Mouse (Mus musculus) gastrocnemius, adult 2 months (tissue): ENCODE measurements around the gene Rasal1. TPM values are rescaled to one million over a fixed set of nuclear protein-coding genes. Genes with fewer than 3 reads are reported as not detected.
A peak's percentile ranks its signal among the peaks of the same experiment; 100 is the strongest.

Source experiments
- DNase-seq: peaks from one replicate; pipeline ENCODE4 v3.0.0; 2022
- H3K27ac ChIP-seq: fragments of 200-600 bp; 2 replicates; pipeline ENCODE4 v1.8.1; 2022; ENCODE audit warnings: mild to moderate bottlenecking
- H3K4me3 ChIP-seq: fragments of 200-600 bp; 2 replicates; pipeline ENCODE4 v1.8.1; 2022; ENCODE audit warnings: mild to moderate bottlenecking, moderate library complexity
- CTCF ChIP-seq: fragments of 200-600 bp; IDR thresholded peaks from 2 replicates; pipeline ENCODE4 v1.8.1; 2022; ENCODE audit warnings: antibody characterized with exemption, mild to moderate bottlenecking, moderate library complexity
- intact Hi-C: fragments of 180-260 bp; cut with DNase I; formaldehyde crosslinking; loops from one replicate; pipeline ENCODE4 v1.15.1; 2025
- total RNA-seq, 2 experiments: library from RNA; stranded (reverse); gene quantifications; 2 replicates each; pipeline ENCODE4 v1.2.3; 2021

The Rasal1 gene
- total RNA-seq, 2 experiments from 2014 or later = not detected

GRCm38 (mm10) chr5:120693931-120694694 is 45.5 kb downstream of the Rasal1 start:
- H3K27ac ChIP-seq = no peak overlapping the region
- H3K4me3 ChIP-seq = no peak overlapping the region
- intact Hi-C loops = no loop called here
- TF ChIP-seq CTCF = no peak
- DNase-seq = no peak

GRCm38 (mm10) chr5:120694695-120695074 is 46.1 kb downstream of the Rasal1 start:
- intact Hi-C loops = no loop called here
- Histone ChIP-seq H3K27ac (no peak overlapping the region), H3K4me3 (no peak overlapping the region)
- no peak for TF ChIP-seq CTCF
- no peak for DNase-seq

DNA sequence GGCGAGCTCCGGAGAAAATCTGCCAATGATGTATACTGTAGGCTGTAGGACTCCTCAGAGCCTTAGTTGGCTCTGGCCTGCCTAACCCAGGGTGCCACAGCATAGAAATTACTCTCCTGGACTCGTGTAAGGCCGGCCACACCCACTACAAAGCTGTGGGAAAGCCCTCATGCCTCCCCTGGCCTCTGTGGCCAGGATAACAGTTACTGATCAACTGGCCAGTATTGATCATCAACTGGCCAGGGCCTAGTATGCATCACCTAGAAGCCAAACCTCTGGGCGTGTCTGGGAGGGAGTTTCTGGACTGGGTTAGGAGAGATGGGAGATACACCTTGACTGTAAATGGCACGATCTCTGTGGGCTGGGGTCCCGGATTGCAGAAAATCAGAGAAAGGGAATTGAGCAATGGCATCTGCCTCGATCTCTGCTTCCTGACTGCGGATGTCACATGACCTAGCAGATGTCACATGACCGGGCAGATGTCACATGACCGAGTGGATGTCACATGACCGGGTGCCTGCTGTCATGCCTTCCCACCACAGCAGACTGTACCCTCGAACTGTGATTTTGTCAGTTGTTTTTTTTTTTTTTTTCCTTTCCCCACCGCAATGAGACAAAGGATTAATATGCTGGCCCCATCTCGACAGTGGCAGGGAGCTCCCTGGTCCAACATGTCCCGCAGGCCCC is 47.6 kb downstream of the Rasal1 start:
- H3K27ac ChIP-seq = no peak overlapping the region
- DNase-seq = no peak
- intact Hi-C loops = no loop called here
- H3K4me3 ChIP-seq = no peak overlapping the region
- TF ChIP-seq CTCF = no peak

DNA sequence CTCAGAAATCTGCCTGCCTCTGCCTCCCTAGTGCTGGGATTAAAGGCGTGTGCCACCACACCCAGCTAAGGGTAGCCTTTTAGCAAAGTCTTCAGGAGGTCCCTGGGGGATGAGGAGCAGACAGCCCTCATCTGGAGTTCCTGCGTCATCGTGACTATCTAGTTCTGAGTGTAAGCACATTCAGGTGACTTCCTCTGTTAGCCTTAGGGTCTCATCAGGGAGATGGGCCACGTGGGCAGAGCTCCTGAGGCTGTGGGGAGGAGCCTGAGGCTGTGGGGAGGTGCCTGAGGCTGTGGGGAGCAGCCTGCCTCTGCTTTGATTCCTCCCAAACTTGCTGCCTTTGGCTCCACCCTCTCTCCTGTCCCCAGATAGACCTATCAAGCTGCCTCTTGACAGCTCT is 48.3 kb downstream of the Rasal1 start:
- no peak for TF ChIP-seq CTCF
- intact Hi-C loops = no loop called here
- DNase-seq = no peak
- no peak overlapping the region for H3K27ac ChIP-seq
- no peak overlapping the region for H3K4me3 ChIP-seq

GRCm38 (mm10) chr5:120698181-120698580 is 49.6 kb downstream of the Rasal1 start:
- H3K27ac ChIP-seq = no peak overlapping the region
- DNase-seq = no peak
- intact Hi-C loops = no loop called here
- no peak for TF ChIP-seq CTCF
- H3K4me3 ChIP-seq = no peak overlapping the region

- TF ChIP-seq CTCF = no peak
- intact Hi-C loops = no loop called here
- DNase-seq = peak; percentile 30
- H3K4me3 ChIP-seq = no peak overlapping the region
- no peak overlapping the region for H3K27ac ChIP-seq
These were observed 50.3 kb downstream of the Rasal1 start for GRCm38 (mm10) chr5:120698801-120699391.

- no peak for TF ChIP-seq CTCF
- Histone ChIP-seq H3K4me3 (no peak overlapping the region), H3K27ac (no peak overlapping the region)
- no peak for DNase-seq
- intact Hi-C loops = no loop called here
These were observed 52.6 kb downstream of the Rasal1 start for GRCm38 (mm10) chr5:120700996-120701790.

DNA sequence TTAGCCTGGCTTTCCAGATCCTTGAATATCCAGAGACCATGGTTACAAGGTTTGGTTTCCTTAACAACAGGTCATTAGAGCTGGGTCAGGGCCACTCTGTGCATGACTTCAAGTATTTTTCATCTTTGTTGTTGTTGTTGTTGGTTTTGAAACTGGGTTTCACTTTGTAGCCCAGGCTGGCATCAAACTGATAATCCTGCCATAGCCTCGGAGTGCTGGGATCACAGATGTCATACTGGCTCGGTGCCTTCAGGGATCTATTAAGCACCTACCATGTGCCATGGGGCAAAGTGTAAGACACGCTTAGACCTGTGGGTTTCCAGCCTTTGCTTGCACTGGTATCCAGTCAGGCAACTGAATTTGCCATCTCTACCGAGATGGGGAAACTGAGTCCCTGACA is 53.8 kb downstream of the Rasal1 start:
- intact Hi-C loops = no loop called here
- TF ChIP-seq CTCF = no peak
- no peak for DNase-seq
- Histone ChIP-seq H3K4me3 (no peak overlapping the region), H3K27ac (no peak overlapping the region)

DNA sequence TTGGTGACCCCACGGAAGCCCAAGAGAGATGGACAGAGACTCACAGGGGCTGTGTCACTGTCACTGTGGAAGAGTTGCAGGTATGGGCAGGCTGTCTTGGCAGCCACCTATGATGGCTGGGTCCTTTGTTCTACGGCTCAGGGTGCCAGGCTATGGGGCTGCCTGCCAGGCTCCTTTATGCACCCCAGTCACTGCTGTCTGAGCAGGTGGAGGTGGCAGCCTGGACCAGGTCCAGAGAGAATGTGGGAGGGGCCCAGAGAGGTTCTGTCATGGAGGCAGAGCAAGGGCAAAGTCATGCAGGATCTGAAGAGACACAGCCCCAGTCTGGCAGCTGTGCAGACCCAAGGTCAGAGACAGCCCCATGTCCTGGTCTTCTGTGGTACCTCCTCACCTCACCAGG is 54.4 kb downstream of the Rasal1 start:
- intact Hi-C loops = no loop called here
- Histone ChIP-seq H3K4me3 (no peak overlapping the region), H3K27ac (no peak overlapping the region)
- no peak for TF ChIP-seq CTCF
- DNase-seq = no peak

- DNase-seq = no peak
- no peak for TF ChIP-seq CTCF
- H3K27ac ChIP-seq = no peak overlapping the region
- intact Hi-C loops = no loop called here
- no peak overlapping the region for H3K4me3 ChIP-seq
These were observed 55.0 kb downstream of the Rasal1 start for GRCm38 (mm10) chr5:120703660-120704059.

DNA sequence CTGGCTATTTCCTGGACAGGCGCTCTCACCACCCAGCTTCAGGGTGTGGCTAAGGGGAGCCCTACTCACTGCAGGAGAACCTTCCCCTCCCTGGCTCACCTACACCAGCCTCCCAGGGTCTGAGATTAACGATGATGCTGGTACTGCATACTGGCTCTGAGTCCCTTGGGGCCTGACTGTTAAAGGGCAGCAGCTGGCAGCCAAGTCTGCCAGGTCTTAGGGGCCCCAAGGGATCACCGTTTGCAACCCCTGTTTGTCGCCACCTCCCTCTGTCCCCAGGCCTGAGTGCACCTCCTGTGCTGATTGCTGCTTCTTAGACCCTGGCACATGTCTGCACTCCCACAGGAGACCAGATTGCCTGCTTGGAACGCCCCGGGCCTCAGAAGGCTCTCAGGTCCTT is 55.8 kb downstream of the Rasal1 start:
- no peak for DNase-seq
- Histone ChIP-seq H3K27ac (no peak overlapping the region), H3K4me3 (no peak overlapping the region)
- intact Hi-C loops = no loop called here
- no peak for TF ChIP-seq CTCF

- Histone ChIP-seq H3K4me3 (no peak overlapping the region), H3K27ac (no peak overlapping the region)
- intact Hi-C loops = no loop called here
- TF ChIP-seq CTCF = no peak
- DNase-seq = no peak
These were observed 57.9 kb downstream of the Rasal1 start for GRCm38 (mm10) chr5:120706541-120706940.

GRCm38 (mm10) chr5:120706976-120707375 is 58.4 kb downstream of the Rasal1 start:
- no peak for DNase-seq
- H3K27ac ChIP-seq = no peak overlapping the region
- no peak overlapping the region for H3K4me3 ChIP-seq
- intact Hi-C loops = no loop called here
- no peak for TF ChIP-seq CTCF
